Mouse (Mus musculus) yolk sac, embryonic 10.5 days (tissue): ENCODE results near the gene Cope.

ENCODE experiments used
- DNase-seq: peaks from one replicate; pipeline ENCODE4 v3.0.0-alpha.2; 2017; ENCODE audit warnings: low spot score

The Cope gene

DNA sequence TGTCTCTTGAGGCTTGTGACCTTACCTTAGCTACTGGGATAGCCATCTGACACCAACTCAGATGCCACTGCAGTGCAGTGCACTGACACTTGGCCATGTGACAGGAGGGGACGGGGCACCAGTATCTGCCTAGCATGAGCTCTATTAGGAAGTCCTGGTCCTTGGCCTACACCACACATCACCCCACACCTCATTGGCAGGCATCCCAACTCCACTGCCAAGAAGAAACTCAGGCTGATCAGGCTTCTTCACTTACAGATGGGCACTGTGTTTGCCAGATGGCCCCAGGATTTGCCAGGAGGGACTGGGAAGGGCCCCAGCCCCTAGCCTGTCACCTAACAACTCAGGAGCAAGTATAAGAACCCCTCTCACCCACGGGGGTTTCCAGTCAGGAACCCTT lies 11.1 kb downstream of the Cope start:
- no peak for DNase-seq

- peak; percentile 71 for DNase-seq
Observed at GRCm38 (mm10) chr8:70315624-70316510, 13.5 kb downstream of the Cope start, which contains the start of gene Cers1. TSS of gene Cers1 (plus strand) at chr8:70315775.

- DNase-seq: no peak
Observed at GRCm38 (mm10) chr8:70316511-70317504, 14.5 kb downstream of the Cope start.

DNA sequence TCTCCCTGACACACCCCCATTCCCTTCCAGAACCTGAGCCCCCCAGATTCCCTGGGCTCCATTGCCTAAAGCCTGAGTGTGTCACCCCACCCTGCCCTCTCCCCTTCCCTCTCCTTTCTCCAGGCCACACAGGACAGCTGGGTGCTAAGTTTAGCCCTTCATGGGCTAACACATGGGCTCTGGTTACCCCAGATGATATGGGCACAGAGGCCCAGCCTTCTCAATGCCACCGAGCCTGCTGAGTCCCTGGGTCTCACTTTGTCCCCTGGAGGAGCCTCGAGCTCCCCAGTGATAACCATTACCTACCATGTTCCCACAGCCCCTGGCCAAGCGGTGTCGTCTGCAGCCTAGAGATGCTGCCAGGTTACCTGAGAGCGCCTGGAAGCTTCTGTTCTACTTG lies 15.6 kb downstream of the Cope start:
- no peak for DNase-seq

DNA sequence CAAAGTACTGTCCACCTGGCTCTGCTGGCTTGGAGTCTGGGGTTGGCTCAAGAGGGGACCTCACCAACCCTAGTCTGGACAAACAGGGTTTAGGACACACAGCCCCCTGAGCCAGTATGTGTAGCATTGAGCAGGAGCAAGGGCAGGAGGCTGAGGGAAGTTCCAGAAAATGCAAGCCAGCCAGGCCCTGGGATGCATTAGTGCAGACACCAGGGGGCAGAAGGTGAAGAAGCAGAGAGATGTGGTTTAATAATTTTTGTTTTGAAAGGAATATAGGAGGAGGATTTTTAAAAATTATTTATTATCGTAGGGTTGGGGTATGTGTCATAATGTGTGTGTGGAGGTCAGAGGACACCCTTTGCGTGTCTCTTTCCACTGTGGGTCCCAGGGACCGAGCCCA lies 21.4 kb downstream of the Cope start:
- DNase-seq: no peak

DNA sequence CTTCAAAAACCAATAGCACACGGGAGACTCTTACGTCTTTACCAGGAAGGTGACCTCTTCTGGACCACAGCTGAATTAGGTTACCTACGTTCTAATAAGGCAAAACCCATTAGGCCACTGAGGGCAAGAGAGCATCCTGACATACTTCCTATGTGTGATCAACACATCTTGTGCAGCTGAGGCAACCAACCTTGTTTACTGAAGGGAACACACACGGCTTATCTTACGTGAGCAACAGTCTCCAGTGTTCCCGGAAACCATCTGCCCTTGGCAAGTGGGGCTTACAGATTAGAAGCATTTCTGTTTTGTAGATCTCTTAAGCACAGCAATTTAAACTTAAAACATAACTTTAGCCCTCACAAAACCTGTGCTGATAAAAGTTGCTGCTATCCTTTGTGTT lies 25.2 kb downstream of the Cope start:
- DNase-seq: no peak

DNA sequence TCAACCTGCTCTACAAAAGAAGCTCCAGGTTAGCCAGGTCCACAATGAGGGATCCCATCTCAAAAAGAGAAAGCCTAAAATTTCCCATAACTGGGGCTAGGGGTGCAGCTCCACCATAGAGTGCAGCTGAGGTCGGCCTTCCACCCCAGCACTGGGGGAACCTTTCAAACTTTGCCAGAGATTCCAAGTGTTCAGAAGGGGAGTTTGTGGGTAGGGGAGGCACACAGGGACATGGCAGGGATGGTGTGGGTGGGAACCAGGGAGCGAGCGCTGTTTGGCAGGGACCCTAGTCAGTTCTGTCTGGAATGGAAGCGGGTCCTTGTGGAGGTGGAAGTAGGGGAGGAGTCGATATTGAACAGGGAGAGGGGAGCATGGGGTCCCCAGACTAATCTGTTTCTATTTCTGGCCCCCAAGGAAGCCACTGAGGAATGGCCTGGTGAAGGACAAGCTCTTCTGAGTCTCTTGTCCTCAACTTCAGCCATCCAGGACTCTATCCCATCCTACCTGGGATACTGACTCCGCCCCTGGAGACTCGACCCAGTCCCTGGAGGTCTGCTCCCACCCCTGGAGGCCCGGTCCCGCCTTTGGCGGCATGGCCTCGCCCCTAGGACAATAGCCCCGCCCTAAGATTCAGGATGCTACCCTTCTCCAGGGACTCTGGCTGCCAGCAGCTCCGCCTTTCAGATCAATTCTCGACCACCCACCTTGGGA lies 27.0 kb downstream of the Cope start, which contains the start of gene Gdf1:
Gdf1 (plus strand) TSS at position 694 of the 711 bp plus-strand sequence.
- peak; percentile 42 for DNase-seq

DNA sequence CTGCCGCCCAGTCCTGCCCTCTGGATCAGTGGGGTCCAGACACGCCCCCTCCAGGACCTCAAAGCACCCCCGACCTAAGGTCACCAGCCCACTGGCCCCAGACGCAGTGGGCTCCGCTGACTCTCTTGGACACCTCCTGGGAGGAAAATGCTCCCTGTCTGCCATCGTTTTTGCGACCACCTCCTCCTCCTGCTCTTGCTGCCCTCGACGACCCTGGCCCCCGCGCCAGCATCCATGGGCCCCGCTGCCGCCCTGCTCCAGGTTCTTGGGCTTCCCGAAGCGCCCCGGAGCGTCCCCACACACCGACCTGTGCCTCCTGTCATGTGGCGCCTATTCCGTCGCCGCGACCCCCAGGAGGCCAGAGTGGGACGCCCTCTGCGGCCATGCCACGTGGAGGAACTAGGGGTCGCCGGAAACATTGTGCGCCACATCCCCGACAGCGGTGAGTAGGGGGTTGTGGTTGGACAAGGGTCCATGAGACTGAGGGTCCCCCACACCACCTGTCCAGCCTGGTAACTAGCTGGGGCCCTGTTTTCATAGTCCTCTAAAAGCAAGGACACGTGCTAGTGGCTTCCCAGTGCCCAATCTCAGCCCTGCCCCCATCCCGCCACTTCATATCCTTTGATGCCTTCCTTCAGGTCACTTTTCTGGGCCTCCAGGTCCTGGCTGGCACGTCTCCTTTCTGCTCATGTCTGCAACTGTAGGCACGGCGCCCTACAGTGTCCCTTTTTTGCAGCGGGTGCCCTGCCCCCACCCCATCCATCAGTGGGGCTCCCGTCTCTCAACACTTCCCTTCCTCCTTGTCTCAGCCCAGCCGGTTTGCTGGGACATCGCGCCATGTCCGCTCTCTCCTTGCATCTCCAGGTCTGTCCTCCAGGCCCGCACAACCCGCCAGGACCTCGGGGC lies 27.8 kb downstream of the Cope start:
- DNase-seq: peak; percentile 28

DNA sequence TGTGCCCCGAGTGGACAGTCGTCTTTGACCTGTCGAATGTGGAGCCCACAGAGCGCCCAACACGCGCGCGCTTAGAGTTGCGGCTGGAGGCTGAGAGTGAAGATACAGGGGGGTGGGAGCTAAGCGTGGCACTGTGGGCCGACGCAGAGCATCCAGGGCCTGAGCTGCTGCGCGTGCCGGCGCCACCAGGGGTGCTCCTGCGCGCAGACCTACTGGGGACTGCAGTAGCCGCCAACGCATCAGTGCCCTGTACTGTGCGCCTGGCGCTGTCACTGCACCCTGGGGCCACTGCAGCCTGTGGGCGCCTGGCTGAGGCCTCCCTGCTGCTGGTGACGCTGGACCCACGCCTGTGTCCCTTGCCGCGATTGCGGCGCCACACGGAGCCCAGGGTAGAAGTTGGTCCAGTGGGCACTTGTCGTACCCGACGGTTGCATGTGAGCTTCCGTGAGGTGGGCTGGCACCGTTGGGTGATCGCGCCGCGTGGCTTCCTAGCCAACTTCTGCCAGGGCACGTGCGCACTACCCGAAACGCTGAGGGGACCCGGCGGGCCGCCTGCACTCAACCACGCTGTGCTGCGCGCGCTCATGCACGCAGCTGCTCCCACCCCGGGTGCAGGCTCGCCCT lies 28.5 kb downstream of the Cope start:
- peak; percentile 34 for DNase-seq

DNA sequence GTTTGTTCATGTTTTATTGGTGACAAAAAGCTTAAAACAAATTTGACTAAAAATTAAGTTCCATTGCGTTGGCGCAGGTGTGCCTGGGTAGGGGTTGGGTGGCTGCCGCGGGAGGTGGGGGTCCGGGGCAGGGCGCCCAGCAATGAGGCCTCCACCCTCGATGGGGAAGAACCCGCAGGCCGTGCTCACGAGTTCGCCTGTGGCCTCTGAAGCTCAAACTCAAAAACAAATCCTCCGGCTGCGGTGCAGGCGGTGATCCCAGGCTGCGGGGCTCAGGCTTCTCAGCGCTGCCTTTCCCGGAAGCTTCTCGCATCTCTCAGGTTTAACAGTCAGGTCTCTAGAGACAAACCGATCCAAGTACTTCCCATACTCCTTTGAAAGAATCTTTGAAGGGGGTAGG lies 29.2 kb downstream of the Cope start:
- no peak for DNase-seq

DNA sequence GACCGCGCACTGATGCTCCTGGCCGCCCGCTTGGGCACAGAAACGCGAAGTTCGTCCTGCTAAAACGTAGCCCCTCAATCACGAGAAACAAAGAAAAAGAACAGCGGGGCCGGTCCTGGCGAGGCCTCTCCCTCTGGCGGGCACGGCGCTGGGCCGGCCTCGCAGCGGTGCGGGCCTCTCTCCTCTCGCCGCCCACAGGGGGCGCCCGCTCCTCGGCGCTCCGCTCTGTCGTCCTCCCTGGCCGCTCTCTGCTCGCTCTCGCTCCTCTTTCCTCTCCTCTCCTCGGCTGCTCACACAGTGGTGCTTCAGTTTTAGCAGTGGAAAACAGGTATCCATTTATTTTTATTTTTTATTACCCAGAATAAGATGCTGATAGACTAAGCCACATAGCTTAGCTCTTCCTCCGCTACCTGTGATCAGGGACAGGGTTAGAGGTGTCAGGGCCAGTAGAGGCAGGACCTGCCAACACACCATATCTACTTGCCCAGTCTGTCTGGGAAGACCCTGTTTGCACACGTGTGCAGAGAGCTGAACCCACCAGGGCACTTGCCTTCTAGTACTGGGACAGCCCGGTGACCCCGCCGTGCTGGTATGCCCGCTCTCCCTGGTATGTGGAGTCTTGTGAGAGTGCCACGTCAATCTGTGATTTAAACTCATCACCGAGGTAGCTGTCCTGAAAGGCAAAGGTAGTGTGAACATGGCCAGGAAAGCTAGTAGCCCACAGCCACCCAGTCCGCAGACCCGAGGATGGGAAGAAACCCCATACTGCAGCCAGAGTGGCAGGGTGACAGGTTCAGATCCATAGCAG lies 30.0 kb downstream of the Cope start:
- no peak for DNase-seq

- no peak for DNase-seq
Observed at GRCm38 (mm10) chr8:70332878-70333202, 30.5 kb downstream of the Cope start.

GRCm38 (mm10) chr8:70338931-70339330 lies 36.6 kb downstream of the Cope start:
- no peak for DNase-seq

- no peak for DNase-seq
Observed at GRCm38 (mm10) chr8:70340659-70341058, 38.3 kb downstream of the Cope start.

DNA sequence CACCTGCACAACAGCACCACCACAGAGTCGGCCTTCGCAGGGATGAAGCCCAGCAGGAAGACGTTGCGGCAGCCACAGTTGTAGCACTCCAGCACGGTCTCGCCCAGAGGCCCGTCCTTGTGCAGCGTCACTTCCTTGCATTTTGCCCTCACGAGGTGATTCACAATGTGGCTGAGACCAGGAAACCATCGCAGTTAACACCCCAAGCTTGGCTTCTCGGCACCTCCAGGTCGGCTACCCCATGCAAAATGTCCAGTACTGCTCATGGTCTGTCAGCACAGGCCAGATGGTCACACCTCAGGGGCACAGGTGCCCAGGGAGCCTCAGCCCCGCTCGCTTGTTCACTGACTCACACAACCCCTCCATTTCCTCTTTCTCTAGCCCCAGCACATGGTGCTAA lies 39.7 kb downstream of the Cope start:
- DNase-seq: no peak

DNA sequence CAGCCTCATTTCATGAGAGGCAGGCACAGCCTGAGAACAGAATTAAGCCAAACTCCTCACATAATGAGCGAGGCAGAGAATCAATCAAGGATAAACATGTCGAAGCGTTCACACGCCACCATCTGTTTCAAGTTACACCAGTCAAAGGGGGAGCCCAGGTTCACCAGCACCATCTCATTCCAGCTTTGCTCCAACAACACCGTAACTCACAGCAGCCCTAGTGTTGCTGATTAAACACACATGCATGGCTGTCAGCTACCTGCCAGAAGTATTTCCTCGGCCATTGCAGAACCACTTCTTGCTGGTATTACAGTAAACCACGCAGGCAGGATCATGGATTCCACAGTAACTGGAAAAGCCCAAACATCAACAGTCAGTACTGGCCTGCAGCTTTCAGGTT lies 40.8 kb downstream of the Cope start:
- DNase-seq: no peak

- no peak for DNase-seq
Observed at GRCm38 (mm10) chr8:70343696-70344095, 41.4 kb downstream of the Cope start.

- no peak for DNase-seq
Observed at GRCm38 (mm10) chr8:70344279-70344678, 42.0 kb downstream of the Cope start.

DNA sequence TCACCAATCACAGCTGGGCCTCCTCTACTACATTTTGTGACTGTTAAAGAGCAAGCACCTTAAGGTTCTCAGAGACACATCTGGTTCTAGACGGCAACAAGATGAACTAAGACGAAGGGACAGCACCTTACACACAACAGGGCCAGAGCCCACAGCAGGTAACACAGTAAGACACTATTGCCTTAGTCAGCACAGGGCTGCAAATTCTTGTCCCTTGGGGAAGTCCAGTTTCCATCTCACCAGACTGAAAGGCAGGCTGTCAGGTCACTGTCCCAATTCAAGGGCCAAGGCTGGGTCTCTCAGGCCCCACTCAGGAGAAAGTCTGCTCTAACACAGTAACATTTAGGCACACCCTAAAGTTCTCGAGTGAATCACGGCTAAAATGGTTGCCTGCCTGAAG lies 45.1 kb downstream of the Cope start:
- no peak for DNase-seq
